In genomic region chr1:180166533-180166932, GRCm38 (mm10) we compare ENCODE assay signal across 26 mouse cellular contexts. TPM values are rescaled to one million over a fixed set of nuclear protein-coding genes. Genes with fewer than 3 reads are reported as not detected.
DNase-seq lines count a peak whose midpoint lies in the region; ATAC-seq and TF ChIP-seq lines count a peak whose summit lies in the region.
"Had no signal": no experiment of that assay in that cellular context is flagged by ENCODE, and none has a peak within 500 bp of the region (broad histone marks: within the 10 kb centered on the region; RNA-seq: fewer than 3 reads in every experiment).

No protein-coding gene starts in this region.

- no peak for TF ChIP-seq CTCF in gastrocnemius, adult 2 months (IDR thresholded peaks at IDR 0.05)
- peak; percentile 28 for TF ChIP-seq CTCF in liver, postnatal 0 days (IDR thresholded peaks at IDR 0.05; ENCODE audit: low read depth)
- TF ChIP-seq CTCF in cortical plate, adult 2 months (IDR thresholded peaks at IDR 0.05; ENCODE audit: extremely low read depth, insufficient read depth, low read length): 0 out of 2 replicates have a peak, but pooled peaks have one; percentile 3

- no peak overlapping the region for H3K9ac ChIP-seq in liver, postnatal 0 days (replicated peaks)
- no peak overlapping the region for H3K9ac ChIP-seq in forebrain, embryonic 16.5 days (replicated peaks; ENCODE audit: low read depth, low read length)
- H3K9ac ChIP-seq: embryonic facial prominence, embryonic 13.5 days; forebrain, embryonic 15.5 days; heart, embryonic 15.5 days; midbrain, embryonic 12.5 days had no signal

- no peaks in the 10 kb centered on the region for H3K4me1 ChIP-seq in liver, postnatal 0 days (ENCODE audit: insufficient read depth)
- H3K4me1 ChIP-seq in cortical plate, adult 2 months (ENCODE audit: control insufficient read depth, insufficient read depth, low read length): no peaks in the 10 kb centered on the region
- H3K4me1 ChIP-seq in forebrain, embryonic 16.5 days (replicated peaks; ENCODE audit: control insufficient read depth, insufficient read depth, low read length): no peaks in the 10 kb centered on the region
- H3K4me1 ChIP-seq: embryonic facial prominence, embryonic 13.5 days; forebrain, embryonic 15.5 days; heart, embryonic 10.5 days; heart, embryonic 15.5 days; midbrain, embryonic 12.5 days had no signal

- H3K36me3 ChIP-seq in liver, postnatal 0 days (replicated peaks; ENCODE audit: insufficient read depth, low read length): peaks cover 15% of the 10 kb centered on the region; the same call in 1 of the 2 replicates
- H3K36me3 ChIP-seq in forebrain, embryonic 16.5 days (ENCODE audit: control insufficient read depth, insufficient read depth): peaks cover 7% of the 10 kb centered on the region

- no peak for TF ChIP-seq POLR2A in cortical plate, adult 2 months (IDR thresholded peaks at IDR 0.05; ENCODE audit: extremely low read depth, insufficient read depth, low read length)

- WGBS in liver, postnatal 0 days (ENCODE audit: insufficient replicate concordance): 93% methylated on average over 5 of the region's 5 CpGs
- WGBS in forebrain, embryonic 16.5 days: 78% methylated on average over 5 of the region's 5 CpGs

- H3K4me3 ChIP-seq in gastrocnemius, adult 2 months: no peak overlapping the region
- no peak overlapping the region for H3K4me3 ChIP-seq in liver, postnatal 0 days (ENCODE audit: low read depth, low read length)
- H3K4me3 ChIP-seq in cortical plate, adult 2 months (ENCODE audit: insufficient read depth, low read length): no peak overlapping the region
- H3K4me3 ChIP-seq in forebrain, embryonic 16.5 days (replicated peaks; ENCODE audit: low read length): no peak overlapping the region
- H3K4me3 ChIP-seq: embryonic facial prominence, embryonic 13.5 days; forebrain, embryonic 10.5 days; forebrain, embryonic 15.5 days; heart, embryonic 10.5 days; heart, embryonic 15.5 days; midbrain, embryonic 12.5 days had no signal

- intact Hi-C loops in gastrocnemius, adult 2 months (cut with DNase I): no loop called here
- intact Hi-C loops in gastrocnemius, postnatal 14 days (cut with DNase I; ENCODE audit: low total_unique reads): no loop called here

- H3K27ac ChIP-seq in gastrocnemius, adult 2 months: no peak overlapping the region
- no peak overlapping the region for H3K27ac ChIP-seq in liver, postnatal 0 days (ENCODE audit: low read depth)
- no peak overlapping the region for H3K27ac ChIP-seq in cortical plate, adult 2 months (ENCODE audit: insufficient read depth, low read length)
- no peak overlapping the region for H3K27ac ChIP-seq in forebrain, embryonic 16.5 days (ENCODE audit: low read length)
- H3K27ac ChIP-seq: embryonic facial prominence, embryonic 13.5 days; forebrain, embryonic 10.5 days; forebrain, embryonic 15.5 days; heart, embryonic 10.5 days; heart, embryonic 15.5 days; midbrain, embryonic 12.5 days had no signal

- no peaks in the 10 kb centered on the region for H3K27me3 ChIP-seq in liver, postnatal 0 days (ENCODE audit: insufficient read depth, low read length)
- H3K27me3 ChIP-seq in forebrain, embryonic 16.5 days (replicated peaks; ENCODE audit: control insufficient read depth, insufficient read depth, low read length): no peaks in the 10 kb centered on the region
- H3K27me3 ChIP-seq: CH12.LX; embryonic facial prominence, embryonic 13.5 days; forebrain, embryonic 15.5 days; heart, embryonic 15.5 days; midbrain, embryonic 12.5 days had no signal

- H3K4me2 ChIP-seq in liver, postnatal 0 days (ENCODE audit: low read depth, low read length): no peak overlapping the region
- no peak overlapping the region for H3K4me2 ChIP-seq in forebrain, embryonic 16.5 days (ENCODE audit: low read length)
- H3K4me2 ChIP-seq: embryonic facial prominence, embryonic 13.5 days; forebrain, embryonic 15.5 days; heart, embryonic 15.5 days; midbrain, embryonic 12.5 days had no signal

- peak; percentile 18 for DNase-seq in gastrocnemius, adult 2 months
- DNase-seq in gastrocnemius, postnatal 14 days: no peak
- peak; percentile 2 for DNase-seq in kidney, adult 18-20 months
- DNase-seq in kidney, adult 11 months: no peak
- DNase-seq in liver, postnatal 0 days: no peak
- no peak for DNase-seq in liver
- DNase-seq: cerebellum, adult 8-10 months; cerebellum, postnatal 36 days; heart, postnatal 4 days; kidney, postnatal 36 days; layer of hippocampus, postnatal 36 days; left cerebral cortex, postnatal 4 days; lung, adult 2 months; lung, postnatal 10 days; thymus, adult 18-20 months; thymus, postnatal 25 days had no signal

- TF ChIP-seq EP300 in liver, postnatal 0 days (IDR thresholded peaks at IDR 0.05; ENCODE audit: low read depth): no peak

- no peak for ATAC-seq in liver, postnatal 0 days
- no peak for ATAC-seq in forebrain, embryonic 16.5 days
- ATAC-seq: forebrain, embryonic 15.5 days; hindbrain, embryonic 16.5 days had no signal

- H3K9me3 ChIP-seq in liver, postnatal 0 days (ENCODE audit: low read length): no peaks in the 10 kb centered on the region
- no peaks in the 10 kb centered on the region for H3K9me3 ChIP-seq in forebrain, embryonic 16.5 days (ENCODE audit: control insufficient read depth, low read length)
- H3K9me3 ChIP-seq: embryonic facial prominence, embryonic 13.5 days; forebrain, embryonic 10.5 days; forebrain, embryonic 15.5 days; heart, embryonic 10.5 days; heart, embryonic 15.5 days; midbrain, embryonic 12.5 days had no signal

RNA-seq across cellular contexts. Expression of gene Coq8a, which starts 32.9 kb away (rescaled TPM):
- 1,000 to 10,000 TPM in 1 of 2 experiments, 100 to 1,000 TPM in 1; 633 to 1,638 TPM for total RNA-seq in gastrocnemius, adult 2 months (2021)
- total RNA-seq in gastrocnemius, postnatal 14 days (2021): 100 to 1,000 TPM; 498 to 743 TPM
- 36.6 and 49.7 TPM in 2 replicates for polyA plus RNA-seq in liver, postnatal 0 days (2015; fragmentation: Nextera tagmentation; extraction: Ambion mirVana)
- 35.9 and 42.9 TPM in 2 replicates for polyA plus RNA-seq in cortical plate, adult 2 months (2012; rRNA removed)
- polyA plus RNA-seq in forebrain, embryonic 16.5 days (2015; fragmentation: Nextera tagmentation; extraction: Ambion mirVana): 4.1 and 5.1 TPM in 2 replicates

Comparison
In these comparisons a context has a peak if more than half of its experiments do, and no peak if none do; other contexts are left out.
1. DNase-seq: peak in gastrocnemius, adult 2 months (single experiment) and kidney, adult 18-20 months (single experiment); none in gastrocnemius, postnatal 14 days (single experiment), kidney, adult 11 months (single experiment), liver, postnatal 0 days (single experiment) and liver (single experiment).